Mouse (Mus musculus) ovary, postnatal 36 days (tissue): Measurements from ENCODE around the gene Lypd8.
"Not testable (repeated sequence)": the region's sequence is repeated elsewhere in the genome, so short reads cannot be mapped to it uniquely, and the experiment has no call there.

Experiments
- DNase-seq: peaks from one replicate; pipeline ENCODE4 v3.0.0; 2022; ENCODE audit warnings: low spot score, mixed read lengths

The Lypd8 gene

GRCm38 (mm10) chr11:58378763-58379278 lies at the start of gene Lypd8:
Gene Lypd8, plus strand, starts transcription at chr11:58379043.
- DNase-seq, result no peak

DNA sequence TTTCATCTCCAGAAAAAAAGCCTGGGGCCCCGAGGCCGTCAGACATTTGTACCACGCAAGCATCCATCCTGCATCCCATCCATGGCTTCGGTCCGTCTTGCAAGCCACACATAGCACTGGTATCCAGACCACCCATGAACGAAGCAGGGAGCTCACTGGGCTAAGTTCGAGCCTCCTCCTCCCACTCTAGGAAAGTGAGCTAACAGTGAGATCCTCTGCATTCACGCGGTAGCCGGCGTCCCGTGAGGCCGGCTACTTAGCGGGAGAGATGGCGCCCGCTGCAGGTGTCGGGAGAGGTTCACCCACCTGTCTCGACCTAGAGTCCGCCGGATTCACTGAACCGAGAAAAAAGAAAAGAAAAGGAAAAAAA lies 49.0 kb upstream of the Lypd8 start:
- no peak for DNase-seq

- DNase-seq, result peak; percentile 82
These were observed 48.3 kb upstream of the Lypd8 start, which contains the start of the genes Zfp672 and Sh3bp5l for GRCm38 (mm10) chr11:58330276-58331148. Gene Zfp672, minus strand, starts transcription at chr11:58330339. Gene Sh3bp5l, plus strand, starts transcription at chr11:58330724.

DNA sequence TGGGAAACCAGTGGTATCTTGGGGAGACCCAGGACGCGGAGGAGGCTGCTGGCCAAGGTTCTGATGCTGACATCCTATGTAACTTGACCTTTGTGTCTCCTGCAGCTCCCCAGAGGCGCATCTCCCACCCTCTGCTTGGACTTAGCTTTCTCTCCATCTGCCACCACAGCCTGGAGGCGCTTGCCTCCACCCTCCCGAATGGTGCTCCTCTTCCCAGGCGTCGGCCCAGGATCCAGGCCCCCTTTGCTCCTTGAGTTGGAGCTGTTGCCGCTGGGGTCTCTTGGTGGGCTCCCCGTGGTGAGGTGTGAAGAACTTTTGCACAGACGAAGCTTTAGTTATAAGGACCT lies 47.7 kb upstream of the Lypd8 start:
- no peak for DNase-seq

DNA sequence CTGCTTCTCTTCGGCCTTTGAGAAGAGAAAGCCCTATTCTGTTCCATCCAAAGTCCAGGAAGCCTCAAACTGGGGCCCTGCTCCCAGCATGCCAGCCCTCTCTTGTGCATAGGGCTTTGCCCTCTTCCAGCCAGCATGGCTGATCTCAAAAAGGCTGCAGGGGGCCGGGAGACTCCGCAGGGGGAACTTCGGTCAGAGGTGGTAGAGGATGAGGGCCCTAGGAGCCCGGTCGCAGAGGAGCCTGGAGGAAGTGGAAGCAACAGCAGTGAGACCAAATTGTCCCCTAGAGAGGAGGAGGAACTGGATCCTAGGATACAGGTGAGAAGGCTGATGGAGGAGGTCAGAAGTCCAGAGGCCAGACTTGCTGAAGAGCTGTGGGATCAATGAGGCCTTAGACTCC lies 47.3 kb upstream of the Lypd8 start:
- DNase-seq, result no peak

GRCm38 (mm10) chr11:58334746-58335145 lies 44.1 kb upstream of the Lypd8 start:
- peak; percentile 43 for DNase-seq

DNA sequence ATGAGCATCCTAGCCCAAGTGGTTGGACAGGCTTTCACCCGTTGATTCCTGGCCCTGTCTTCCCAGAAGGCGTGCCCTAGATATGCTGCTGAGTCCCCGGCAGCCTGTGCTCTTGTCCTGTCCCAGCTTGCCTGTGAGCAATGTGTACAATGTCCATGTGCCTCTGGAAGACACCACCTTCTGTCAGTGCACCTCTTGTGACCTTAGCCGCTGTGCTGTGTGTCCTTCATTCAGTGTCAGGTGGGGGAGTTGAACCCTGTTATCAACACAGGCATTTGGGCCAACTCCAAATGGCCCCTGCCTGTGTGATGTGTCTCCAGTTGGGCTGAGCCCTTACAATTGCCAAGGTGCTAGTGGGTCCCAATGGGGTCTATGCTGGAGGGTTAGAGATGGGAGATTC lies 32.1 kb upstream of the Lypd8 start:
- DNase-seq, result no peak

DNA sequence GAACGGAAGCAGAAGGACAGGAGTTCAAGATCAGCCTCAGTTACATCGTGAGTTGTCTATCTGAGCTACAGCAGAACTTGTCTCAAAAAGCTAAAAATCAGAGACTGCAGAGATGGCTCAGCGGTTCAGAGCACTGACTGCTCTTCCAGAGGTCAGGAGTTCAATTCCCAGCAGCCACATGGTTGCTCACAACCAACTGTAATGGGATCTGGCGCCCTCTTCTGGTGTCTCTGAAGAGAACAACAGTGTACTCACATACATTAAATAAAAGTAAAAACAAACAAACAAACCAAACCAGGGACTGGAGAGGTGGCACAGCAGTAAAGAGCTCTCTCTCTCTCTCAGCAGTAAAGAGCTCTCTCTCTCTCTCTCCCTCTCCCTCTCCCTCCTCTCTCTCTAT lies 28.2 kb upstream of the Lypd8 start:
- no peak for DNase-seq

- no peak for DNase-seq
These were observed 27.7 kb upstream of the Lypd8 start for GRCm38 (mm10) chr11:58351179-58351578.

- DNase-seq, result no peak
These were observed 25.9 kb upstream of the Lypd8 start for GRCm38 (mm10) chr11:58352681-58353548.

GRCm38 (mm10) chr11:58353709-58354108 lies 25.1 kb upstream of the Lypd8 start:
- DNase-seq, result no peak

DNA sequence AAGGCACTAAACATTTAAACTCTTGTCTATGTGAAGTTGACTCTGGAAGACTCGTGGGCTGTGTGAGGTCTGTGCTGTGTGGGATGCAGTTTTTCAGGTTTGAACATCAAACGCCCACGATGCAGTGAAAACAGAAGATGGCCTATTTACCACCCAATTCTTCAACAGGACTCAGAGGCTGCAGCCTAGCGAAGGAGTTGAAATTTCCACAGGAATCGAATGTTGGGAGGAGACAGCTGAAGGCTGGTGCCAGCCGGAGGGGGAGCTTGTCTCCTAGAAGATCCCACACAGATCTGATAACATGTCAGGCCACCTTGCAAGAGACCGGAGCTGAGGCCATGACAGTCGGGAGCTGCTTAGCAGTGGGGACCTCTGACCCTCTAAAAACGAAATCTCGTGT lies 24.4 kb upstream of the Lypd8 start:
- DNase-seq, result no peak

DNA sequence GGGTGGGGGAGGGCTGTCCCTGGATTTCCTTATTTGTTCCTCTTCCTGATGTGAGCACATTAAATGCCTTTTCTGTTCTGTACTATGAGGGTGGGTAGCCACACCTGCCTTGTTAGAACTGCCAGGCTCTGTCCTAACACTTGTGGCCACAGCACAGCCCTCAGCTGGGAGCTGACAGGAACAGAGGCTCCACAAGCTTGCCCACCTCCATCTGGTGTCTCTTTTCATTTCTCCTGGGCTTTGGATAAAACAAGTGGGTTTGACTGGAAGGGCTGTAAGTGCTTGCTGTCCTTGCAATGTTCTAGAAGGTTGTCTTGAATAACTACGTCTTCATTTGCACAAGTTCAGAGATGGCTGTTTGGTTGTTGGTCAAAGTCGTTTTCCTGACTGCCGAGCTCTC lies 23.9 kb upstream of the Lypd8 start:
- DNase-seq, result no peak

- DNase-seq, result no peak
These were observed 21.8 kb upstream of the Lypd8 start for GRCm38 (mm10) chr11:58357042-58357441.

- no peak for DNase-seq
These were observed 20.9 kb upstream of the Lypd8 start for GRCm38 (mm10) chr11:58357844-58358534.

GRCm38 (mm10) chr11:58362562-58362961 lies 16.3 kb upstream of the Lypd8 start:
- DNase-seq, result not testable (repeated sequence)

DNA sequence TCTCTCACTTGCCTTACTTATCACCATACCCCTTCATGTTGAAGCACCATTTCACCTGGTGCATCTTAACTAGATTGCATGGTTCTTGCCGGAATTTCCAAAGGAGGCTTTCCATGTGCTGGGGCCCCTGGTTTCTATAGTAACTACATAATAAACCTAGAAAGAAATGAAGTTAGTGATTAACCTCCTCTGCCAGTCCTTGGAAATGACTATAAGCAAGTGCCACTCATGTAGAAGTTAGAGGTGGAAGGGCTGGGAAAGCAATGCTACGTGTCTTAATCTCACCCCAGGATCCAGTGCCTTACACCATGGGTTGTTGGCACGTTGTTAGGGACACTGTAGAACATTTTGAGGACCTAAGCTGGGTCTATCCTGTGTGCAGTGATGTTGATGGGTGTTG lies 14.4 kb upstream of the Lypd8 start:
- no peak for DNase-seq

DNA sequence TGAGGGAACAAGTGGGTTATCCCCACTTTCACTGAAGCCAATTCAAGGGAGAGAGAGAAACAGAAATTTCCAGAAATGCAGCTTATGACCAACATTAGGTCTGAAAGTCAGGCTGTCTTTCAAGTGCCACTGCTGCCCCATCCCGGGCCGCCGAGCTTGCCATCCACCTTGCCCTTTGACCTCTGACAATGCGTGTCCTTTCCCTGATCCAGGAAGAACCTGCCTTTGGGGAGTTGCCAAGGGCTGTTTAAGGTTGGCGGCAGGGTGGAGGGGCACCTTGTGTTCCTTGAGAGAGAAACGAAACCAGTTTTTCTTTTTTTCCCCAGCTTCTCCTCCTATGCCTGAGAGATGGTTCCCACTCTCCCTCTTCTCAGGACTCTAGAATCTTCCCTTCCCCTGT lies 12.7 kb upstream of the Lypd8 start:
- DNase-seq, result not testable (repeated sequence)

DNA sequence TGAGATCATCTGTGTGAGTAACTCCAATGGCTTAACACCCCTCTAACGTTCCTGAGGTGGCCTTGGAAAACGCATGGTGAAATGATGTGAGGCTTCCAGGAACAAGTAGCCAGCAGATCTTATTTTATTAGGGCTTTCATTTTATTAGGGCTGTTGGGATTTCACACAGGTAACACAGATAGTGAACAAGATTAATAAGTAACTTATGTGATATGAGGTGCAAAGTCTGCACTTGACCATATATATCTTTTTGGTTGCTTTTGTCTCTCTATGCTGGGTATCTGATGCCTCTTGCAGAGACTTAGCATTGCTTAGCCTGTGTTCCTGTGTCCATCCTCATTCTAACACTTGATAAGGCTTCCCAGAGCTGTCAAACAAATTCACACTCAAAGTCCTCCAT lies 1.6 kb upstream of the Lypd8 start:
- no peak for DNase-seq

GRCm38 (mm10) chr11:58377686-58378085 lies 1.2 kb upstream of the Lypd8 start:
- no peak for DNase-seq

GRCm38 (mm10) chr11:58379516-58379915 lies 673 bp downstream of the Lypd8 start:
- no peak for DNase-seq

GRCm38 (mm10) chr11:58382471-58382870 lies 3.6 kb downstream of the Lypd8 start:
- DNase-seq, result no peak
